16 mouse cellular contexts compared by ENCODE assay signal in genomic region chr9:77025271-77025670, GRCm38 (mm10). TPM values are rescaled to one million over a fixed set of nuclear protein-coding genes. Genes with fewer than 3 reads are reported as not detected.
"Had no signal": no experiment of that assay in that cellular context is flagged by ENCODE, and none has a peak within 500 bp of the region (broad histone marks: within the 10 kb centered on the region; RNA-seq: fewer than 3 reads in every experiment).

No protein-coding gene starts in this region.

- H3K4me2 ChIP-seq: lung, embryonic 14.5 days; midbrain, embryonic 11.5 days; midbrain, embryonic 13.5 days; midbrain, embryonic 15.5 days; neural tube, embryonic 12.5 days had no signal

- H3K4me3 ChIP-seq: midbrain, embryonic 13.5 days; midbrain, embryonic 15.5 days; neural tube, embryonic 12.5 days had no signal

- H3K9ac ChIP-seq: lung, embryonic 14.5 days; midbrain, embryonic 13.5 days; midbrain, embryonic 15.5 days; neural tube, embryonic 12.5 days had no signal

- H3K36me3 ChIP-seq: midbrain, embryonic 13.5 days; midbrain, embryonic 15.5 days; neural tube, embryonic 12.5 days had no signal

- DNase-seq: lung, adult 18-20 months; lung, embryonic 14.5 days; lung, postnatal 10 days; lung, postnatal 4 days; right cerebral cortex, postnatal 14 days; right cerebral cortex, postnatal 4 days; spleen, adult 18-20 months; thymus, adult 18-20 months; thymus, postnatal 14 days; thymus, postnatal 36 days had no signal

- H3K27me3 ChIP-seq: midbrain, embryonic 13.5 days; midbrain, embryonic 15.5 days; neural tube, embryonic 12.5 days had no signal

- H3K4me1 ChIP-seq: midbrain, embryonic 13.5 days; midbrain, embryonic 15.5 days; neural tube, embryonic 12.5 days had no signal

- ATAC-seq: midbrain, embryonic 13.5 days; midbrain, embryonic 15.5 days had no signal

- H3K27ac ChIP-seq: midbrain, embryonic 13.5 days; midbrain, embryonic 15.5 days; neural tube, embryonic 12.5 days had no signal

- H3K9me3 ChIP-seq: midbrain, embryonic 13.5 days; midbrain, embryonic 15.5 days; neural tube, embryonic 12.5 days had no signal

RNA-seq across cellular contexts. Expression of gene Tinag, which starts 20.3 kb away (rescaled TPM):
- polyA plus RNA-seq: midbrain, embryonic 13.5 days; midbrain, embryonic 15.5 days; midbrain, postnatal 0 days; neural tube, embryonic 12.5 days; neural tube, embryonic 14.5 days had no signal
